Mouse (Mus musculus) central nervous system, embryonic 11.5 days (tissue): ENCODE measurements around the gene Gm21891. TPM values are rescaled to one million over a fixed set of nuclear protein-coding genes. Genes with fewer than 3 reads are reported as not detected.

ENCODE experiments used
- polyA plus RNA-seq: library from polyadenylated mRNA; depleted of rRNA; stranded (reverse); fragments of >200 nt; gene quantifications from 2 replicates; pipeline ENCODE4 v1.2.3, GENCODE M21; 2012; rRNA removed

Gm21891 gene
- polyA plus RNA-seq = not detected in 2 replicates

DNA sequence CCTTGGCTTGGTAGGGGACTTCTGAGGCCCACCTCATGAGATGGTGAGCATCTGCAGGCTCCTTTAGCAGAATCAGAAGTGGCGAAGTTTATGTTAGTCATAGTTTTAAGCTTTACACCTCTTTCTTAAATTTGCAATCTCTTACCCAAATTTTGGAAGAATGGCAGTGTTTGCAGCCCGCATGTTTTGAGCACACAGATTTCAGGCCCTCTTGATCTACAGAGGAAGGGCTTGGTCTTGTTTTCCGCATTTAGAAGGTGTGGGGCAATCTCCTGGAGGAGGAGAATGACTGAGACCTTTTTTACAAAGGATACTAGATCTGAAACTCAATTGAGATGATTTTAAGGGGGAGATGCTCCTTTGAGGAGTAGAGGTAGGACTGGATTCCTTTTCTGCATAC, at the start of gene Gm21891:
Gm21891 (minus strand) TSS at position 101 of the 400 bp plus-strand sequence.

DNA sequence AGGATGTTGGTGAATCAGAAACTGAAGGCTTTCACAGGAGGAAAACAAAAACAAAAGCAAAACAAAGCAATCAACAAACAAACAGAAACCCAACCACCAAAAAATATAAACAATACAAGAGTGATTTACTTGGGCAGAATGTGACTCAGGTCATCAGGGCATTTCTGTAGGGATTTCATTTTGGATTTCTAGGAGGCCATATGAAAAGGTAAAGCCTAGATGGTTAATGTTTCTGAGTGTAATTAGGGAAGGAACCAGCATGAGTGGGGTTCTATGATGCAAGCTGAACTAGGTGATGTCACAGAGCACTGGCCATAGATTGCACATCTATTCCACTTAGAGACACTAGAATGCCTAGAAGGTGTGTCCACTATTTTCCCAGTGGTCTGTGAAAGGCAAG, 28.4 kb upstream of the Gm21891 start, which contains the start of gene Gm21425:
Gm21425 (plus strand) TSS at position 301 of the 400 bp plus-strand sequence.

Other genes with a start within 250 kb of the Gm21891 start
- gene Gm20807, start 90.6 kb downstream of the Gm21891 start, polyA plus RNA-seq = not detected in 2 replicates
- not detected in 2 replicates for gene Gm21425, start 28.5 kb upstream of the Gm21891 start, polyA plus RNA-seq
- gene Gm21828, start 90.4 kb upstream of the Gm21891 start, polyA plus RNA-seq = not detected in 2 replicates
- gene Gm21440, start 118.9 kb upstream of the Gm21891 start, polyA plus RNA-seq = not detected in 2 replicates
- not detected in 2 replicates for gene Gm21454, start 119.0 kb upstream of the Gm21891 start, polyA plus RNA-seq
- gene Gm21725, start 215.6 kb upstream of the Gm21891 start, polyA plus RNA-seq = not detected in 2 replicates